Mouse (Mus musculus) left cerebral cortex, adult 9 months (tissue): ENCODE data around the gene Usp18.

Experiments
- DNase-seq, 2 experiments: peaks; one replicate each; pipeline ENCODE4 v3.0.0; 2022; ENCODE audit warnings: low spot score in 2 of 2

Gene Usp18

DNA sequence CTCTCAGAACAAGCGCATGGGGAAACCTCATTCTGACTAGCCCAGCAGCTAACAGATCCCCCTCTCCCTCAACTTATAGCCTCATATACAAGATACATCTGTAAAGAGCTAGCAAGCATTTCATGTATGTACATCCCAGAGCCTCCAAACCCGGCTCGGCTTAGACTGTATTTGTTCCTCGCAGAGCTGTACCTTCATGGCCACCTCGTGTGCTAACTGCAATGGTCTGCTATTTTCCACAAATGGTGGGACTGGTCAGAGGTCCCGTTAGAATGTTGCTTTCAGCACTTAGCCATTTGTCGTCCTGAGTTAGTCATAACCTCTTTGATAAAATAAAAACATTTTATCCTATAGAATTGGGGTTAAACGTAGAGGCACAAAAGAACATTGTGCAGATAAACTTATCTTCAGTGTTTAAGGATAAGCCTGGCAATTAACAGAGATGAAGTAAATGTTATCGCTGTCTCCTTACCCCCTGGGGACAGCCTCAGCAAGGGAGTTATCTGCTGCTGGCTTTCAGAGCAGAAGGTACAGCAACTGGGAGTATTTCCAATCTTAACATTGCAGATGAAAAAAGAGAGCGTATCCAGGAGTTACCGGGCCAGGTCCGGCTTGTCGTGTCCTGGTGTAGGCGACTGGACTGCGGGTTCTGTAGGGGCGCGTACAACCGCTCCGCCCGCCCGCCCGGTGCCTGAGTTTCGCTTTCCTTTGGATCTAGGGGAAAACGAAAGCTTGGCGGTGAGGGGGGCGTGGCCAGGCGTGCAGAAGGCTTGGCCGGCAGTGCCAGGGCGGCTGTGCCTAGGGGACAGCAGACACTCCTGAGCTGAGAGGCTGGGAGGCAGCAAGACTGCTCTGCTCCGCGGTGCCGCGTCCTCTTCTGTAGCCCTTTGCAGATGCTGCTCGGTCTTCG lies at the start of gene Usp18:
Usp18 (plus strand) TSS at position 780 of the 910 bp plus-strand sequence.
- DNase-seq = peak; percentile 15 to 70

DNA sequence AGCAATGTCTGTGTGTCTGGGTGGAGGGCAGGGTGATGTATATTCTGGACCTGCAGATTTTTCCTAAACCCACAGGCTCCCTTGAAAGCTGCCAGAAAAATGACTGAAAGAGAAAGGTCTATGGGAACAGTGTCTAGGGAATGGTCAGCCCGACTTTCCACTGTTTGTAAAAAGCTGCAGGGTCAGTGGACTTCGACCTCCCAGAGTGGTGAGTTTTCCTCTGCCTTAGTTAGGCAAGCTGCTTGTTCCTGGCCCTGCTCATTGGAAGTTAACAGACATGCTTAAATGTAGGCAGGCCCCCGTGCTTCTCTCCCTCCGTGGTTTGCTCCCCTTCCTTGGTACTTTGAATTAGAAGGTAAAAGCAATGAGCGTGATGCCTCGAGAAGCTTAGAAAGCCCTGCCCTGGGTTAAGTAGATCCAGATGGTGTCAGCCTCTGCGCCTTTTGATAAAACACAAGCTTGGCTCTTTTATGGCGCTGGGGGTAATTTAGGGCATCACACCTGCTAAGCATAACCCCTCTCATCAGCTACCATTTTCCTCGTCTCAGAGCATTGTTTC lies 47.8 kb upstream of the Usp18 start:
- DNase-seq = no peak

GRCm38 (mm10) chr6:121200458-121200857 lies 45.2 kb upstream of the Usp18 start:
- no peak for DNase-seq

DNA sequence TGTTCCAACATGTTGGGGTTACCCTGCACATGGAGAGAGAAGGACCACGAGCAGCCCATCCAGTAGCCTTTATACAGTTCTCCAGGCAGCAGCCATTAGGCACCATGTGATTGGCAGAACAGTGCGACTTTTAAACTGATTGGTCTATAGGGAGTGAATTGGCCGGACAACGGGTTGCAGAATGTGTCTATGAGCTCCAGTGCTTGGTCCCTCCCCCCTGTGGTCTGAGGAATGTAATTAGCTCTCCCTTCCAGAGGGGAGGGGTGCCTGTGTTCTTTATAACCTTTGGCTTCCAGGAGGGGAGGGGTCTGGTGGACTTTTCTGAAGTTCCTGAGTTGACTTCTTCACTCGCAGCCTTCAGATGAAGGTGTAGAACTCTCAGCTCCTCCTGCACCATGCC lies 43.7 kb upstream of the Usp18 start:
- DNase-seq = no peak

DNA sequence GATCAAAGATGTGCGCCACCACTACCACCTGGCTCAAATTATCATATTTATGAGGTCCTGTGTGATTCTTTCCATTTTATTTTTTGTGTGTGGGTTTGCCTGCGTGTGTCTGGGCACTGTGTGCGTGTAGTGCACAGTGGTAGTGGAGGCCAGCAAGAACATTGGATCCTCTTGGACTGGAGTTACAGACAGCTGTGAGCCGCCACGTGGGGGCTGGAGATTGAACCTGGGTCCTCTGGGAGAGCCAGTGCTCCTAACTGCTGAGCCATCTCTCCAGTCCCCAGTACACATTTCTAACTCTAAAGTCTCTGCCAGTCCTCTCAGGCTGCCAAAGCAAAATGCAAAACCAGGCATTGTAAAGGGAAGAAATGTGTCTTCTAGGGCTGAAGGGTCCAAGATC lies 39.2 kb upstream of the Usp18 start:
- no peak for DNase-seq

DNA sequence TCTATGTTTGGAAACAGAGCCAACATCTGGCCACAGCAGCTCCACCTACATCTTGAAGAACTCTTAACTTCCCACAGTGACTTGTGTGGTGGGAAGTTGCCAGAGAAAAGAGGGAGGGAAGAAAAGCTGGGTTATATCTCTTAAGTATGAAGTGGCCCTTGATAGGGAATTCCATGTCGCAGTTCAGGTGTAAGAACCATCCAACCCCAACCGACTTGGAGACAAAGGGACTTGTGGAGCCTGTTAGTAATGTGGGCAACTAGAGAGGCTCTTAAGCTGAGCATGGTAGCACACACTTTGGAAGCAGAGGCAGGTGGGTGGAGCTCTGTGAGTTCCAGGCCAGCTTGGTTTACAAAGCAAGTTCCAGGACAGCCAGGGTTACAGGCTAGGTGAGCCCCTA lies 36.1 kb upstream of the Usp18 start:
- no peak for DNase-seq

GRCm38 (mm10) chr6:121210149-121210925 lies 35.4 kb upstream of the Usp18 start, which contains the start of gene Tuba8:
Gene Tuba8, plus strand, starts transcription at chr6:121210696.
- DNase-seq = peak; percentile 42 to 69

DNA sequence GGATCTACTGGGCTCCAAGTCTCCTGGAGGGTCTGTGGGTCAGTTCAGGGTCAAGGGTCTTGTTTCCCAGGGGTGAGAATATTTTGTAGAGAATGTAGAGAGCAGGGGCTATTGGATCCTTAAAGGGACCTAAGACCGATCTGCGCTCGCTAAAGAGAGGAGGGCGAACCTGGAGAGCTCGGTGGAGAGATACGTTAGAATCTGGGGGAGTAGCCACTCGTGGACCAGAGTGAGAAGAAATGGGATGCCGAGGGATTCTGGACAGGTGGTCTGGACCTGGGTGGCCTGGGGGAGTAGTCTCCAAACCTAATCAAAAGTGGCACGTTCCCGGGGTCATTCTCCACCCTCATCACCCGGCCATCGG lies 34.8 kb upstream of the Usp18 start:
- DNase-seq = no peak

GRCm38 (mm10) chr6:121211743-121212142 lies 34.0 kb upstream of the Usp18 start:
- no peak for DNase-seq

GRCm38 (mm10) chr6:121212988-121213387 lies 32.7 kb upstream of the Usp18 start:
- DNase-seq = no peak

- no peak for DNase-seq
Observed at GRCm38 (mm10) chr6:121214221-121214620, 31.5 kb upstream of the Usp18 start.

- no peak for DNase-seq
Observed at GRCm38 (mm10) chr6:121214667-121215330, 30.9 kb upstream of the Usp18 start.

- DNase-seq = no peak
Observed at GRCm38 (mm10) chr6:121215336-121215735, 30.4 kb upstream of the Usp18 start.

- DNase-seq = no peak
Observed at GRCm38 (mm10) chr6:121215896-121216295, 29.8 kb upstream of the Usp18 start.

GRCm38 (mm10) chr6:121216589-121217255 lies 29.0 kb upstream of the Usp18 start:
- DNase-seq = no peak

DNA sequence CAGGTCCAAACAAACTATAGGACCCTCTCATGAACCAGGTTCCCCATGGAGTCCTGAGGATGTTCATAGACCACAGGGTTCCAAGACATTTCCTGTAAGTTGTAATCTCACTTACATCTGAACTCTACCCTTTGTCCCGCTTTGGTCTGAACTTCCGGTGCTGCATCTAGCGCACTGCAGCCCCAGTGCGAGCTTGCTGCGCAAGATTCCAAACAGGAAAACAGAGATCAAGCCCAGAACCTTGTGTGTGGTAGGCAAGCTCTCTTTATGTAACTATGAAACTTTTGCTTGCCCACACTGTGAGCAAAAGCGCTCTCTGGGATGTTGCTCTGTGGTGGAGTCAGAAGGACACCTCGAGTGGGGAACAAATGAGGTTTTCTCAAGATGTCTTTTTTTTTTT lies 27.7 kb upstream of the Usp18 start:
- no peak for DNase-seq

GRCm38 (mm10) chr6:121219406-121219805 lies 26.3 kb upstream of the Usp18 start:
- DNase-seq = no peak

GRCm38 (mm10) chr6:121220181-121220580 lies 25.5 kb upstream of the Usp18 start:
- no peak for DNase-seq

DNA sequence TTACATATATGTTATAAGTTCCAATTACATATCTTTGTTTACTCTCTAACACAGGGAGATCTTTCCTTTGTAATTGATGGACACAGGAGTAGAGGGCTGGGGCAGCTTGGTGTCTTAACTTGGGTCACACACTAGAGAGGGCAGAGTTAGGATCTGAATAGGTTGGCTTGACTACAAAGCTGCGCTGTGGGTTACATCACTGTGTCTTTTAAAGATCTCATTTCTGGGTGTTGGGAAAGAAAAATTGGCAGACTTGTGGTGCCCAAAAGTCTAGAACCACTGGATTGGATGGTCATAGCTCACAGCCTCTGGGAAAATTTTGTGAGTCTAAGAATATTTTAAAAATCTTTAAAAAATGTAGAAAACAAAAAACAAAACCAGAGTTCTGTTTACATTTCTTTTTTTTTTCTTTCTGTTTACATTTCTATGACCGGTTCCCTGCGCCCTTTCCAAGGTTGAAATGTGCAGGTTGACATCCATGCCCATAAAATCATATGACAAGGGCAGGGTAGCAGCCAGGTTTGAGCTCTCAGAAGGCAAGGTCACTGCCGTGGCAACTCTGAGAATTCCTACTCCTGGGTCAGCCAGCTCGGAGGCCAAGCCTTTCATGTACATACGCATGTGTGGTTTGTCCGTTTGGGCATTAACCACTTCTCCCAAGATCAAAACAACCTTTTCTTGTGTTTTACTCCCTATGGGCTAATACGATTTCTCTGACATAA lies 23.7 kb upstream of the Usp18 start:
- DNase-seq = no peak

DNA sequence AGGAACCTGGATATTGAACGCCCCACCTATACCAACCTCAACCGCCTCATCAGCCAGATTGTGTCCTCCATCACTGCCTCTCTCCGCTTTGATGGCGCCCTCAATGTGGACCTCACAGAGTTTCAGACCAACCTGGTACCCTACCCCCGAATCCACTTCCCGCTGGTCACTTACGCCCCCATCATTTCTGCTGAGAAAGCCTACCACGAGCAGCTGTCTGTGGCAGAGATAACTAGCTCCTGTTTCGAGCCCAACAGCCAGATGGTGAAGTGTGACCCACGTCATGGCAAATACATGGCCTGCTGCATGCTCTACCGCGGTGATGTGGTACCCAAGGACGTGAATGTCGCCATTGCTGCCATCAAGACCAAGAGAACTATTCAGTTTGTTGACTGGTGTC lies 22.7 kb upstream of the Usp18 start:
- DNase-seq = no peak

- no peak for DNase-seq
Observed at GRCm38 (mm10) chr6:121224067-121224466, 21.6 kb upstream of the Usp18 start.
